Mouse (Mus musculus) cerebellum, adult 8-10 months (tissue): ENCODE measurements around the gene Pabpc5.
A peak's percentile ranks its signal among the peaks of the same experiment; 100 is the strongest.

ENCODE experiments used
- DNase-seq: peaks from one replicate; pipeline ENCODE4 v3.0.0; 2022

The Pabpc5 gene

GRCm38 (mm10) chrX:119927081-119927571 is at the start of gene Pabpc5:
Gene Pabpc5 (plus strand): TSS chrX:119927196.
- DNase-seq, result peak; percentile 54

GRCm38 (mm10) chrX:119886957-119887593 is 39.9 kb upstream of the Pabpc5 start:
- no peak for DNase-seq

- DNase-seq, result no peak
Measured at GRCm38 (mm10) chrX:119888326-119888920, 38.6 kb upstream of the Pabpc5 start.

- peak; percentile 7 for DNase-seq
Measured at GRCm38 (mm10) chrX:119927852-119928251, 856 bp downstream of the Pabpc5 start.
